Mouse (Mus musculus) ES-Bruce4 (cell line): ENCODE data around the gene Terb1.
A peak's percentile ranks its signal among the peaks of the same experiment; 100 is the strongest.

Experiments used
- CTCF ChIP-seq: IDR thresholded peaks from one replicate; pipeline ENCODE4 v1.8.1; 2011; ENCODE audit warnings: low read depth, low read length
- EP300 ChIP-seq: IDR thresholded peaks from 2 replicates; pipeline ENCODE4 v1.6.1; 2011; ENCODE audit warnings: low read depth, low read length; ENCODE audit not compliant: insufficient read depth
- POLR2A ChIP-seq: IDR thresholded peaks from one replicate; pipeline ENCODE4 v1.8.1; 2011; ENCODE audit warnings: low read length; ENCODE audit not compliant: insufficient read depth

DNA sequence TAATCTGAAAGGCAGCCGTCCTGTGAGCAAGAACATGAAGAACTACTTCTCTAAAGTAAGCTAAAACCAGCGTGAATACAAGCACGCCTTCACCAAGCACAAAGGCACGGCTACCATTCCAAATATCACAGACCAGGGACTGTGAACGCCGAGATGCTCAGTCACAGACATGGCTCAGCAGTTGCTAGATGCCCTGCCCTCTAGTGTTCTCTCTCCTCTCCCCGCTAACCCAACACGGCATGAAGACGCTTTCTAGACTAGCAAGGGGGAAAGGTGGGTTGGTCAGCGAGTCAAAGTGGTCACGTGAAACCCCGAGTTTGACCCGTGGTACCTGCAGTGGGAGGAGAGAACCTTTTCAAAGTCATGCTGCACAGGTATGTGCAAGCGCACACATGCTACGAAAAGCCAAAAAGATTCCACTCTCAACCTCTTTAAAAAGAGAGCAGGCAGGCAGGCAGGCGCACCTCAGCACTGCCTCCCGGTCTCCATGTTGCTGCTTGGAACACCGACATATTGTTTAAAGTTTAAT lies 74.8 kb downstream of the Terb1 start:
- TF ChIP-seq POLR2A (no peak), CTCF (peak; percentile 51), EP300 (no peak)
